Mouse (Mus musculus) heart, embryonic 16.5 days (tissue): ENCODE data around the gene Abt1. TPM values are rescaled to one million over a fixed set of nuclear protein-coding genes. Genes with fewer than 3 reads are reported as not detected.

Experiments used
- ATAC-seq: fragments of 200-750 bp; cut with Nextera tagmentation; replicated peaks from 2 replicates; pipeline ENCODE4 v1.8.0; 2017; ENCODE audit warnings: moderate number of reproducible peaks; ENCODE audit not compliant: insufficient read depth, low FRiP score; ENCODE audit errors: extremely low read depth
- H3K27ac ChIP-seq: fragments of 300-500 bp; sonication (generic); 2 replicates; pipeline ENCODE4 v1.5.1; 2014; ENCODE audit warnings: mild to moderate bottlenecking, low read length, control low read depth, moderate library complexity
- H3K27me3 ChIP-seq: fragments of 300-500 bp; sonication (generic); 2 replicates; pipeline ENCODE4 v1.6.1; 2014; ENCODE audit warnings: low read length, mixed read lengths; ENCODE audit not compliant: control insufficient read depth, insufficient read depth
- H3K36me3 ChIP-seq: fragments of 300-500 bp; sonication (generic); 2 replicates; pipeline ENCODE4 v1.6.1; 2014; ENCODE audit not compliant: control insufficient read depth, insufficient read depth
- H3K4me1 ChIP-seq: fragments of 300-500 bp; sonication (generic); 2 replicates; pipeline ENCODE4 v1.6.1; 2014; ENCODE audit warnings: low read length, mixed read lengths; ENCODE audit not compliant: control insufficient read depth, insufficient read depth
- H3K4me2 ChIP-seq: fragments of 300-500 bp; sonication (generic); 2 replicates; pipeline ENCODE4 v1.6.1; 2014; ENCODE audit warnings: low read depth, mild to moderate bottlenecking, control low read depth, low read length
- H3K4me3 ChIP-seq: fragments of 300-500 bp; sonication (generic); 2 replicates; pipeline ENCODE4 v1.5.1; 2014; ENCODE audit warnings: mild to moderate bottlenecking, control low read depth, low read length
- H3K9ac ChIP-seq: fragments of 300-500 bp; sonication (generic); 2 replicates; pipeline ENCODE4 v1.6.1; 2014; ENCODE audit warnings: low read length, control low read depth
- H3K9me3 ChIP-seq: fragments of 300-500 bp; sonication (generic); replicated peaks from 2 replicates; pipeline ENCODE4 v1.6.1; 2016; ENCODE audit warnings: low read length; ENCODE audit not compliant: control insufficient read depth
- WGBS: fragments of 180-500 bp; shearing (Covaris S2); extraction: QIAGEN DNeasy Blood & Tissue Kit; methylation state at CpG from one replicate; pipeline ENCODE4 v1.1.7; 2014; 5-methylcytosine and 5-hydroxymethylcytosine counted together
- polyA plus RNA-seq: library from polyadenylated mRNA; unstranded; fragments of >200 nt; fragmentation: Nextera tagmentation; extraction: Ambion mirVana; gene quantifications from 2 replicates; pipeline ENCODE4 v1.2.1, GENCODE M21; 2015

Abt1 gene
- polyA plus RNA-seq, 1 experiment from 2014 or later, result 9.4 TPM

- H3K4me2 ChIP-seq, result peak within 1 kb of the TSS; percentile 92
- H3K27me3 ChIP-seq, result no peaks in the 10 kb centered on the region
- ATAC-seq, result peak; percentile 100
- peaks cover 28% of the 10 kb centered on the region for H3K4me1 ChIP-seq
- H3K4me3 ChIP-seq, result peak within 1 kb of the TSS; percentile 78
- H3K9me3 ChIP-seq, result no peaks in the 10 kb centered on the region
- H3K9ac ChIP-seq, result peak within 1 kb of the TSS; percentile 87
- peak within 1 kb of the TSS; percentile 97 for H3K27ac ChIP-seq
- peaks cover 6% of the 10 kb centered on the region; the same call in 1 of the 2 replicates for H3K36me3 ChIP-seq
- WGBS, result under 1% methylated on average over 55 of the region's 55 CpGs
Observed at GRCm38 (mm10) chr13:23368583-23369420, 54.9 kb downstream of the Abt1 start, which contains the start of gene Zfp322a. Gene Zfp322a (minus strand): TSS chr13:23369208.

Other genes starting within 250 kb of the Abt1 start
- gene Vmn1r220, start 235.9 kb downstream of the Abt1 start, polyA plus RNA-seq, result not detected in 2 replicates
- not detected in 2 replicates for gene Vmn1r221, start 209.7 kb downstream of the Abt1 start, polyA plus RNA-seq
- not detected in 2 replicates for gene Vmn1r222, start 187.9 kb downstream of the Abt1 start, polyA plus RNA-seq
- not detected in 2 replicates for gene Vmn1r223, start 176.7 kb downstream of the Abt1 start, polyA plus RNA-seq
- gene Zfp322a, start 54.7 kb downstream of the Abt1 start, polyA plus RNA-seq, result 36.5 and 37.8 TPM in 2 replicates
- gene Btn1a1, start 42.0 kb upstream of the Abt1 start, polyA plus RNA-seq, result 0.83 and 1.0 TPM in 2 replicates
- 0.29 and 0.34 TPM in 2 replicates for gene Btn2a2, start 65.0 kb upstream of the Abt1 start, polyA plus RNA-seq
- 7.7 and 8.6 TPM in 2 replicates for gene Hist1h4h, start 107.2 kb upstream of the Abt1 start, polyA plus RNA-seq
- 3.8 and 9.2 TPM in 2 replicates for gene Hist1h2af, start 110.0 kb upstream of the Abt1 start, polyA plus RNA-seq
- 2.0 and 2.2 TPM in 2 replicates for gene Hist1h3g, start 111.6 kb upstream of the Abt1 start, polyA plus RNA-seq
- 0.38 and 0.52 TPM in 2 replicates for gene Hist1h2bh, start 119.5 kb upstream of the Abt1 start, polyA plus RNA-seq
- gene Hist1h3f, start 120.2 kb upstream of the Abt1 start, polyA plus RNA-seq, result 0.20 and 0.37 TPM in 2 replicates
- gene Hist1h4f, start 127.8 kb upstream of the Abt1 start, polyA plus RNA-seq, result 0.53 TPM in 1 of 2 replicates, not detected in the other
- 0.21 and 0.37 TPM in 2 replicates for gene Hist1h1d, start 129.4 kb upstream of the Abt1 start, polyA plus RNA-seq
- 1.7 and 2.1 TPM in 2 replicates for gene Hist1h3e, start 138.5 kb upstream of the Abt1 start, polyA plus RNA-seq
- 34.0 and 34.2 TPM in 2 replicates for gene Hist1h2ae, start 147.4 kb upstream of the Abt1 start, polyA plus RNA-seq
- 4.2 and 5.1 TPM in 2 replicates for gene Hist1h2bg, start 147.5 kb upstream of the Abt1 start, polyA plus RNA-seq
- gene Hist1h2bf, start 150.3 kb upstream of the Abt1 start, polyA plus RNA-seq, result 0.37 and 2.4 TPM in 2 replicates
- gene Hist1h2ad, start 150.5 kb upstream of the Abt1 start, polyA plus RNA-seq, result 1.2 and 1.8 TPM in 2 replicates
- gene Hist1h3d, start 151.9 kb upstream of the Abt1 start, polyA plus RNA-seq, result 1.4 and 1.8 TPM in 2 replicates
- 48.7 and 49.1 TPM in 2 replicates for gene Hist1h4d, start 157.7 kb upstream of the Abt1 start, polyA plus RNA-seq
- gene Hist1h2be, start 197.3 kb upstream of the Abt1 start, polyA plus RNA-seq, result 1.9 and 2.0 TPM in 2 replicates
- gene Hist1h1e, start 198.7 kb upstream of the Abt1 start, polyA plus RNA-seq, result 10.4 and 11.5 TPM in 2 replicates